Mouse (Mus musculus) lung, postnatal 0 days (tissue): ENCODE data around the gene Rac2.

Experiments used
- CTCF ChIP-seq: IDR thresholded peaks from 2 replicates; pipeline ENCODE4 v1.5.1; 2016; ENCODE audit warnings: antibody characterized with exemption, mild to moderate bottlenecking
- EP300 ChIP-seq: IDR thresholded peaks from 2 replicates; pipeline ENCODE4 v1.6.1; 2016; ENCODE audit warnings: antibody characterized with exemption, mild to moderate bottlenecking, control low read depth

GRCm38 (mm10) chr15:78564764-78565435 is 7.7 kb downstream of the Rac2 start:
- TF ChIP-seq CTCF (no peak), EP300 (no peak)
